In the genomic region with DNA sequence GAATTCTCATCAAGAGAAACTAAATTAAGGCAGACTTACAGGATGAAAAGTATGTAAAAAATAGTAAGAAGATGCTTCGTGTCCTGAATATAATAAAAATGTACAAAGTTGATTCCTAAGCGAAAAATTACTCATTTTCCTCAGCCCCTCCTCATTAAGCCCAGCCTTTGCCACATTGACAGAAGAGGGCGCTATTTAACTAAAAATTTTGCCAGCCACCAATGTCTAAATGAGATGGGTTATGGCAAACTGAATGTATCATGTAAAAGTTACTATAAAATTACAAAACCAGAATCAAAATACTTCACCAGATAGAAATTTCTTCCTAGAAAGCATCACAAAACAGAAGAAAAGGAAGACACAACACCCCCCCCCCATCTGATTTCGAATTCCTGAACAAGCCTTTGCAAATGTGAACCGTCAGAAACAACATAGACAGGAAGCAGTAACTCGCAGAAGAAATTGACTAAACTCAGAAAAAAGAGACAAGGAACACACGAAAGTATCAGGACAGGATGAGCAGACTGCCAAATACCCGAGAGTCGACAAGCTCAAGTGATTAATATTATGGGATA, we compare ENCODE assay signal across 7 mouse cellular contexts.
DNase-seq lines count a peak whose midpoint lies in the region; ATAC-seq and TF ChIP-seq lines count a peak whose summit lies in the region.

No protein-coding gene starts in this region.

- no peaks in the 10 kb centered on the region for H3K4me1 ChIP-seq in kidney, embryonic 16.5 days (ENCODE audit: insufficient read depth, low read length)
- H3K4me1 ChIP-seq in stomach, postnatal 0 days (replicated peaks; ENCODE audit: control insufficient read depth, insufficient read depth): no peaks in the 10 kb centered on the region

- no peak for TF ChIP-seq EP300 in stomach, postnatal 0 days (optimal IDR thresholded peaks at IDR 0.05)

- no peaks in the 10 kb centered on the region for H3K9me3 ChIP-seq in kidney, embryonic 16.5 days (ENCODE audit: low read length)
- no peaks in the 10 kb centered on the region for H3K9me3 ChIP-seq in stomach, postnatal 0 days (ENCODE audit: control insufficient read depth, low read length)

- no peaks in the 10 kb centered on the region for H3K36me3 ChIP-seq in kidney, embryonic 16.5 days (ENCODE audit: insufficient read depth, low read length)
- H3K36me3 ChIP-seq in stomach, postnatal 0 days (ENCODE audit: control insufficient read depth, insufficient read depth, low read length): no peaks in the 10 kb centered on the region

- 36% methylated on average over 9 of the region's 9 CpGs for WGBS in kidney, embryonic 16.5 days
- 33% methylated on average over 9 of the region's 9 CpGs for WGBS in stomach, postnatal 0 days

- ATAC-seq in kidney, embryonic 16.5 days (ENCODE audit: low FRiP score, low TSS enrichment): no peak
- peak; percentile 32 for ATAC-seq in CD4-positive, CD25-positive, alpha-beta regulatory T cell, adult 4 months
- ATAC-seq in stomach, postnatal 0 days (ENCODE audit: low FRiP score, low TSS enrichment): no peak
- no peak for ATAC-seq in inflammation-experienced regulatory T-cells, adult 6 months

- no peaks in the 10 kb centered on the region for H3K27me3 ChIP-seq in kidney, embryonic 16.5 days (ENCODE audit: insufficient read depth, low read length)
- no peaks in the 10 kb centered on the region for H3K27me3 ChIP-seq in stomach, postnatal 0 days (ENCODE audit: control insufficient read depth, insufficient read depth, low read length)

- no peak overlapping the region for H3K9ac ChIP-seq in kidney, embryonic 16.5 days (replicated peaks; ENCODE audit: low read length)
- no peak overlapping the region for H3K9ac ChIP-seq in stomach, postnatal 0 days (ENCODE audit: low read length)

- peak; percentile 35 for DNase-seq in kidney, adult 9 months
- DNase-seq in R1 (ENCODE audit: low read depth, low spot score): peak; percentile 30
- DNase-seq in kidney, postnatal 14 days: peak; percentile 30
- no peak for DNase-seq in stomach, postnatal 0 days (ENCODE audit: low spot score)

- no peak overlapping the region for H3K27ac ChIP-seq in kidney, embryonic 16.5 days (ENCODE audit: low read length)
- H3K27ac ChIP-seq in stomach, postnatal 0 days (replicated peaks): no peak overlapping the region

- no peak overlapping the region for H3K4me3 ChIP-seq in kidney, embryonic 16.5 days (ENCODE audit: low read length)
- no peak overlapping the region for H3K4me3 ChIP-seq in stomach, postnatal 0 days (ENCODE audit: low read depth, low read length)

- TF ChIP-seq CTCF in stomach, postnatal 0 days (IDR thresholded peaks at IDR 0.05; ENCODE audit: low read depth): peak; percentile 80

- H3K4me2 ChIP-seq in kidney, embryonic 16.5 days (replicated peaks; ENCODE audit: low read depth, low read length): no peak overlapping the region
- H3K4me2 ChIP-seq in stomach, postnatal 0 days (replicated peaks; ENCODE audit: low read depth): no peak overlapping the region
